Comparison of ENCODE assay signal across 8 mouse cellular contexts in the genomic region with DNA sequence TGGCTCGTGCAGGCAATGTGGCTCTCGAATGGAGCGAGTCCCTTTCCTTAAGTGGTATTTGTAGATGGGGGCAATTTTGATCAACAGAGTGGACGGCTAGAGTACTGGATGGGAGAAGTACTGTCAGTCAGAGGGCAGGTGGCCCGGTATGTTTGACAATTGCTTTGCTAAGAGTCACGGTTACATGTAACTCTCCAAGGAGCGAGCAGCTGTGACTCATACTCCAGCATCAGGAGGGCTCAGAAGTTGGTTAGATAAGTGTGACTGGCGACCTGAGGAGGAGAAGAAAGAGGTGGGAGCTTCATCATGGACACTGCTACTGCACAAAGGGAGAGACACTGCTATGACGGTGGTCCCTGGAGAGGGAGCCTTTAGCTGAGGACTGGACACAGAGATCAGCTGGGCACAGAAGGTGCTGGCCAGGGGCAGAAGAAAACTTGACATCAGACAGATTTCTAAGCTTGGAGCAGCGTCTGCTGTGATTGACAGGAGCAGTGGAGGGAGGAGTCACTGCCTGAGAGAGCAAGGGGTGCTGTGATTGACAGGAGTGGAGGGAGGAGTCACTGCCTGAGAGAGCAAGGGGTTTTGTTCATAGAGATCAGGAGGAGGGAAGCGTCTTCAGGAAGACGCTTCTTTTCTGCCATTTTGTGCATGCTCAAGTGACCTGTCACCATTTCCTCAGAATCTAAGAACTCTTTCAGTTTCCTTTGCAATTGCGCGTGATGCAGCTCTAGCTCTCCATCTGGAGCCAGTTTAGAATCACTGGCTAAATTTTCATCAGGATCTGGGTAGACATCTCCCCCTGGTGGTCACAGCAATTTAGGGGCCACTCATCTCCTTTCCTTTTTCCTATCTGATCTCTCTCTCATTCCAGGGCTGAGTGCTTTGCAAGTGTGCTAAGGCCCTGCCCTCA. TPM values are rescaled to one million over a fixed set of nuclear protein-coding genes. Genes with fewer than 3 reads are reported as not detected.
DNase-seq lines count a peak whose midpoint lies in the region; ATAC-seq and TF ChIP-seq lines count a peak whose summit lies in the region.

No protein-coding gene starts in this region.

- no peaks in the 10 kb centered on the region for H3K36me3 ChIP-seq in hindbrain, embryonic 12.5 days
- no peaks in the 10 kb centered on the region for H3K36me3 ChIP-seq in lung, embryonic 16.5 days (ENCODE audit: control insufficient read depth, insufficient read depth, low read length)

- WGBS in hindbrain, embryonic 12.5 days = 58% methylated on average over 14 of the region's 14 CpGs
- WGBS in lung, embryonic 16.5 days = 45% methylated on average over 14 of the region's 14 CpGs

- H3K4me2 ChIP-seq in hindbrain, embryonic 12.5 days (replicated peaks) = peak overlapping the region; percentile 26
- H3K4me2 ChIP-seq in lung, embryonic 16.5 days (ENCODE audit: low read depth, low read length) = peak overlapping the region; percentile 49

- H3K4me3 ChIP-seq in hindbrain, embryonic 12.5 days = no peak overlapping the region
- peak overlapping the region; percentile 40 for H3K4me3 ChIP-seq in lung, embryonic 16.5 days (ENCODE audit: low read length)

- TF ChIP-seq CTCF in Patski (IDR thresholded peaks at IDR 0.05) = peak; percentile 89

- peak; percentile 85 for ATAC-seq in Patski
- ATAC-seq in hindbrain, embryonic 12.5 days (ENCODE audit: low FRiP score) = peak; percentile 71
- peak; percentile 85 for ATAC-seq in lung, embryonic 16.5 days (ENCODE audit: low read depth)

- no peaks in the 10 kb centered on the region for H3K9me3 ChIP-seq in hindbrain, embryonic 12.5 days (replicated peaks)
- no peaks in the 10 kb centered on the region for H3K9me3 ChIP-seq in lung, embryonic 16.5 days (ENCODE audit: control insufficient read depth, low read length)

- no peak overlapping the region for H3K27ac ChIP-seq in hindbrain, embryonic 12.5 days
- H3K27ac ChIP-seq in lung, embryonic 16.5 days (ENCODE audit: low read length) = no peak overlapping the region

- CTCF ChIA-PET in Patski (lab: Charles Lee) = interaction anchor here (0.7 to 2.7 kb wide), 8 partner anchors 12 to 318 kb away, joined by 3 to 34 read pairs (median 4); a partner anchor contains a TSS

- H3K4me1 ChIP-seq in hindbrain, embryonic 12.5 days = 0 out of 2 replicates have a peak, but pooled peaks cover 2% of the 10 kb centered on the region
- 0 out of 2 replicates have a peak, but pooled peaks cover 2% of the 10 kb centered on the region for H3K4me1 ChIP-seq in lung, embryonic 16.5 days (replicated peaks; ENCODE audit: control insufficient read depth, insufficient read depth, low read length)

- H3K27me3 ChIP-seq in Patski = no peaks in the 10 kb centered on the region
- H3K27me3 ChIP-seq in hindbrain, embryonic 12.5 days = no peaks in the 10 kb centered on the region
- H3K27me3 ChIP-seq in lung, embryonic 16.5 days (ENCODE audit: control insufficient read depth, insufficient read depth, low read depth, low read length) = no peaks in the 10 kb centered on the region

- no peak overlapping the region for H3K9ac ChIP-seq in hindbrain, embryonic 12.5 days
- H3K9ac ChIP-seq in lung, embryonic 16.5 days (ENCODE audit: low read length) = peak overlapping the region; percentile 21; the same call in 1 of the 2 replicates

- POLR2A ChIA-PET in Patski (lab: Charles Lee) = no interaction called here

- peak; percentile 12 for DNase-seq in Patski (ENCODE audit: low read depth, low spot score)
- peak; percentile 82 to 86 for DNase-seq in cerebellum, postnatal 10 days
- DNase-seq in frontal cortex, postnatal 14 days (ENCODE audit: low spot score in 2 of 2) = peak; percentile 39 to 63
- peak; percentile 73 to 80 for DNase-seq in layer of hippocampus, postnatal 10 days (ENCODE audit: low spot score in 2 of 2)
- peak; percentile 59 for DNase-seq in ovary, postnatal 14 days (ENCODE audit: low spot score)
- peak; percentile 62 for DNase-seq in thymus, postnatal 25 days

- in situ Hi-C loops in Patski (cut with MboI; ENCODE audit: low pct_unique_long_range_greater_than_20kb) = loop anchor here (5.0 kb wide), 2 partner anchors 152 to 327 kb away; no protein-coding TSS in a partner anchor

RNA-seq across cellular contexts. Expression of a gene that starts 22.9 kb away (rescaled TPM):
- not detected for polyA plus RNA-seq in Patski (2021)
- 1.1 and 1.4 TPM in 2 replicates for polyA plus RNA-seq in hindbrain, embryonic 12.5 days (2016; fragmentation: Nextera tagmentation; extraction: Ambion mirVana)
- under 1 TPM; 0.56 to 0.59 TPM for total RNA-seq in layer of hippocampus, postnatal 10 days (2021)
- 0.54 and 0.64 TPM in 2 replicates for polyA plus RNA-seq in lung, embryonic 16.5 days (2015; fragmentation: Nextera tagmentation; extraction: Ambion mirVana)

Comparison
In these comparisons a context has a peak if more than half of its experiments do, and no peak if none do; other contexts are left out.
1. DNase-seq: peak in every context shown above with its lines; median percentile 84 in cerebellum, postnatal 10 days; 76 in layer of hippocampus, postnatal 10 days; 62 in thymus, postnatal 25 days; 59 in ovary, postnatal 14 days; 51 in frontal cortex, postnatal 14 days; 12 in Patski.